Mouse (Mus musculus): ENCODE measurements around the gene Vmn1r166. TPM values are rescaled to one million over a fixed set of nuclear protein-coding genes. Genes with fewer than 3 reads are reported as not detected.
"Not testable (repeated sequence)": the region's sequence is repeated elsewhere in the genome, so short reads cannot be mapped to it uniquely, and the experiment has no call there.

The Vmn1r166 gene
- not detected for total RNA-seq (2021)

DNA sequence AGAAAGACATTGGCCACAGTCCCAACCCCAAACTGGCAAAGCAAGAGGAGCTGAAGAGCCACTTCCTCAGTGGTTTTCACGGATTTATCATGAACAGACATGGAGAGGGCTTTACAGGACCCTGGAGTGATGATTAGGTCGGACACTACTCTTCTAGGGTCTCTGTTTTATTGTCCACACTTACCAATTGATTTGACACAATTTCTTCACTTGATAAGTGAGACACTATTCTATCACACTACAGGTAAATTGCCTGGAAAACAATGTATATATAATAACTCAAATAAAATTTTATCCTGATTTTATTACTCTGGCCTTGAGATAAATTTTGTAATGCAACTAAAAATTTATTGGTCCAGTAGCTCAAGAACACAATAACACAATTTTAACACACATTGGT lies at the start of gene Vmn1r166:
Gene Vmn1r166, minus strand, starts transcription at position 101 of the 400 bp plus-strand sequence.
- DNase-seq (ENCODE audit: low spot score); intact Hi-C loops (cut with DNase I): not testable (repeated sequence)

DNA sequence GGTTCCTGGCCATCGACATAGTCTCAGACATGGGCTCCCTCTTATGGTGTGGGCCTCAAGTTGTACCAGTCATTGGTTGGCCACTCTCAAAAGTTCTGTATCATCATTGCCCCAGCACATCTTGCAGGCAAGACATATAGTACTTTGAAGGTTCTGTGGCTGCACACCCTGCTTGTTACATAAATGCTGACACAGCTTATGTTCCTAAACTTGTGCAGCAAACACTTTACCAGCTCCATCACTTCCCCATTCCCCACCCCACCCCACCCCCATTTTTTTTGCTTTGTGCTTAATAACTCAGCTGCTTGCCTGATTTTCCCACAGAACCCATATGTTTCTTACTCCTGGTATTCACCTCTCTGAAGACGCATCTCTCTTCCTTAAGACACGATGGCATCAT lies 49.4 kb upstream of the Vmn1r166 start, which contains the start of gene Nlrp4e:
Gene Nlrp4e, plus strand, starts transcription at position 301 of the 400 bp plus-strand sequence.
- DNase-seq (ENCODE audit: low spot score); intact Hi-C loops (cut with DNase I): not testable (repeated sequence)

DNA sequence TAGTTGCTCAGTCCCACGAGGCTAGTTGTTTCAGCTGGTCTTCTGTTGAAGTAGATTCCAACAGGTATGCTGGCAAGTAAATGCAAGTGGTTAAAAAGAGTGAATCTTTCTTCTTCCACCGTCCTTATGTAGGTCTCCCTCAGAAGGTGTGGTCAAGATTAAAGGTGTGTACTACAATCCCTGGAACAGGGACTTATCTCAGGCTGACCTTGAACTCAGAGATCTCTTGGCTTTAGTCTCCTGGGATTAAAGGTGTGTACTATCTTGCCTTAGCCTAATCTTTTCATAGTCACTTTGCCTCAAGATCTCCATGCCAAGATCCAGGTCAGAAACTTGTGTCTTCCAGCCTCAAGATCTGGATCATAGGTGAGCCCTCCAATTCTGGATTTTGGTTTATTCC lies 27.3 kb upstream of the Vmn1r166 start, which contains the start of gene Gm6902:
Gene Gm6902, minus strand, starts transcription at position 101 of the 400 bp plus-strand sequence.
- intact Hi-C loops (cut with DNase I); DNase-seq (ENCODE audit: low spot score): not testable (repeated sequence)

DNA sequence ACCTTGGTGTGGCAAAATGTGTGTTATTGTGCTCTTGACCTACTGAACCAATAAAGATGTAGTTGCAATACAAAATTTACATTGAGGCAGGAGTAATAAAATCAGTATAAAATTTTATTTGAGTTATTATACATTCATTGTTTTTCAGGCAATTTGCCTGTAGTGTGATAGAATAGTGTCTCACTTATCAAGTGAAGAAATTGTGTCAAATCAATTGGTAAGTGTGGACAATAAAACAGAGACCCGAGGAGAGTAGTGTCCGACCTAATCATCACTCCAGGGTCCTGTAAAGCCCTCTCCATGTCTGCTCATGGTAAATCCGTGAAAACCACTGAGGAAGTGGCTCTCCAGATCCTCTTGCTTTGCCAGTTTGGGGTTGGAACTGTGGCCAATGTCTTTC lies 34.5 kb downstream of the Vmn1r166 start, which contains the start of gene Vmn1r165:
Gene Vmn1r165, plus strand, starts transcription at position 301 of the 400 bp plus-strand sequence.
- DNase-seq (ENCODE audit: low spot score); intact Hi-C loops (cut with DNase I): not testable (repeated sequence)

Other genes starting within 250 kb of the Vmn1r166 start
- gene Gm4216, start 231.8 kb downstream of the Vmn1r166 start, total RNA-seq (2021): not detected
- gene Vmn1r163, start 196.1 kb downstream of the Vmn1r166 start, total RNA-seq (2021): not detected
- gene Gm8720, start 184.2 kb downstream of the Vmn1r166 start, total RNA-seq (2021): not detected
- gene Gm10662, start 107.2 kb downstream of the Vmn1r166 start, total RNA-seq (2021): not detected
- gene Vmn1r165, start 34.4 kb downstream of the Vmn1r166 start, total RNA-seq (2021): not detected
- gene Gm6902, start 27.2 kb upstream of the Vmn1r166 start, total RNA-seq (2021): not detected
- not detected for gene Nlrp4e, start 49.5 kb upstream of the Vmn1r166 start, total RNA-seq (2021)
- gene Nlrp5, start 134.2 kb upstream of the Vmn1r166 start, total RNA-seq (2021): under 1 TPM in 1 of 2 experiments, not detected in 1; 0.13 TPM

Data from heart, postnatal 25 days (tissue).